Mouse (Mus musculus) spleen, adult 2 months (tissue): ENCODE data around the gene Nit1.

Experiments
- CTCF ChIP-seq: fragments of 200-500 bp; IDR thresholded peaks from 2 replicates; pipeline ENCODE4 v1.5.1; 2011; ENCODE audit warnings: mild to moderate bottlenecking, inconsistent platforms; ENCODE audit not compliant: insufficient read depth, insufficient read length, insufficient replicate concordance; ENCODE audit errors: extremely low read depth
- POLR2A ChIP-seq: fragments of 200-500 bp; IDR thresholded peaks from 2 replicates; pipeline ENCODE4 v1.6.1; 2011; ENCODE audit warnings: low read depth, low read length, inconsistent platforms

- no peak for TF ChIP-seq CTCF
- TF ChIP-seq POLR2A: no peak
These were observed 36.7 kb upstream of the Nit1 start for GRCm38 (mm10) chr1:171382096-171382620.
